Mouse (Mus musculus): ENCODE data around the gene Mybpc1. TPM values are rescaled to one million over a fixed set of nuclear protein-coding genes. Genes with fewer than 3 reads are reported as not detected.
"Not testable (repeated sequence)": the region's sequence is repeated elsewhere in the genome, so short reads cannot be mapped to it uniquely, and the experiment has no call there.

Mybpc1 gene
- polyA plus RNA-seq, 1 experiment from 2014 or later = 1.7 TPM

DNA sequence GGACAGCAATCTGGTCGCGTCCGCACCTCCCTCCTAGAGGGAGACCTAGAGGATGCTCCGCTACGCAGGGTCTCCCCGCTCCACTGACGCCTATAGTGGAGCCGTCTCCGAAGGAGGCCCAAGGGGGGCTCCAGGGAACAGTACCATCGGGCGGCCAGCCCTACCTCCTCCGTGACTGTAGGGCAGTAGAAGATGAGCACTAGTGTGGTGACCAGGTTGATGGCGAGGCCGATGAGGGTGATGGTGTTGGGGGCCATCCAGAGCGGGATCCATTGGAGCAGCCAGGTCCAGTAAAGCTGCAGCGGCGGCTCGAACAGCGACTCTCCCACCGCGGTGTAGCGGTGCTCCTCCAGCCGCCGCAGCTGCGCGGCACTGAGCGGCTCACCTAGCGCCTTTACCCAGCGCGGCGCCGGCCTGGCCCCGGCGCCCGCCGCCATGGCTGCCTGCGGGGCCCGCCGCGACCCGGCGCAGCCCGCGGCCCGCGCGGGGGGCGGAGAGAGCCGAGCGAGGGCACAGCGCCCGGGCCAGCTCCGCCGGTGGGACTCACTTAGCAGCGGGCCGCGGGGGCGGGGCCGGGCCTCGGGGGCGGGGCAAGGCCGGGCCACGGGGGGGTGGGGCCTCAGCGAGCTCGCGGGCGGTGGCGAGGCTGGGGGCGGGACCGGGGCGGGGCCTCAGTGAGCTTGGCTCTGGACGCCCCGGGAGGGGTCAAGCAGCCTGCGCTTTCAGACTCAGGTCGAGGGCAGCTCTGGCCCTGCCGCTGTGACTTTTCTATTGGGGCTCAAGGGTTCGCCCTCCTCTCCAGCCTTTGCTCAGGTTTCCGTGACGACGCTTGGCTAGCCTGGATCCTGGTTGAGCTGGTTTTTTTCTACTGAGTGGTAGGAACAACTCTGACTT, 101.3 kb downstream of the Mybpc1 start, which contains the start of gene Chpt1:
Gene Chpt1 (minus strand): TSS at position 653 of the 894 bp plus-strand sequence.
- no peaks in the 10 kb centered on the region for H3K27me3 ChIP-seq
- no peaks in the 10 kb centered on the region for H3K36me3 ChIP-seq
- H3K27ac ChIP-seq = peak within 1 kb of the TSS; percentile 83
- H3K4me2 ChIP-seq (replicated peaks) = peak within 1 kb of the TSS; percentile 81
- peak; percentile 96 for ATAC-seq
- WGBS = under 1% methylated on average over 78 of the region's 80 CpGs
- peak within 1 kb of the TSS; percentile 85 for H3K9ac ChIP-seq (replicated peaks)
- H3K9me3 ChIP-seq = no peaks in the 10 kb centered on the region
- peak within 1 kb of the TSS; percentile 78 for H3K4me3 ChIP-seq (replicated peaks)
- peaks cover 19% of the 10 kb centered on the region for H3K4me1 ChIP-seq (replicated peaks)

DNA sequence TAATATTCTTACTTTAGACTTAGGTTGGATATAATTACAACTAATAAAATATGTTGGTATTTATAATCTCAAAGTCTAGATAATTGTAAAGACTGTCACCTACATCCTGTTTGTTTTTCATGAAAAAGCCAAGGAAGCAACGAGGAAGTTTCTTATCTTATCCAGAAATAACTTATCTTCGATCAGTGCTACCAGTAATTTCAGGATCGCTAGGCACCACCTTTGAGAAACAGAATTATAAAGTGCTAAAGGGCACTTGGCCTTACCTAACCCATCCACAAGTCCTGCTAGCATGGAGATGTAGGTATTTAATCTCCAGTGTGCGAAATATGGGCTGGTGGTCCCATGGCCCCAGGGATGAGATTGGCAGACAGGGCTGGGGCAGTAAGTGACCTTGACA, 102.0 kb downstream of the Mybpc1 start:
- Histone ChIP-seq H3K4me1 (replicated peaks) (peaks cover 19% of the 10 kb centered on the region), H3K9ac (replicated peaks) (peak overlapping the region; percentile 85), H3K4me2 (replicated peaks) (peak overlapping the region; percentile 81), H3K36me3 (no peaks in the 10 kb centered on the region), H3K27ac (peak overlapping the region; percentile 83; the same call in 1 of the 2 replicates), H3K4me3 (replicated peaks) (peak overlapping the region; percentile 78), H3K27me3 (no peaks in the 10 kb centered on the region), H3K9me3 (no peaks in the 10 kb centered on the region)
- no peak for ATAC-seq
- WGBS = 59% methylated on average over 4 of the region's 4 CpGs

DNA sequence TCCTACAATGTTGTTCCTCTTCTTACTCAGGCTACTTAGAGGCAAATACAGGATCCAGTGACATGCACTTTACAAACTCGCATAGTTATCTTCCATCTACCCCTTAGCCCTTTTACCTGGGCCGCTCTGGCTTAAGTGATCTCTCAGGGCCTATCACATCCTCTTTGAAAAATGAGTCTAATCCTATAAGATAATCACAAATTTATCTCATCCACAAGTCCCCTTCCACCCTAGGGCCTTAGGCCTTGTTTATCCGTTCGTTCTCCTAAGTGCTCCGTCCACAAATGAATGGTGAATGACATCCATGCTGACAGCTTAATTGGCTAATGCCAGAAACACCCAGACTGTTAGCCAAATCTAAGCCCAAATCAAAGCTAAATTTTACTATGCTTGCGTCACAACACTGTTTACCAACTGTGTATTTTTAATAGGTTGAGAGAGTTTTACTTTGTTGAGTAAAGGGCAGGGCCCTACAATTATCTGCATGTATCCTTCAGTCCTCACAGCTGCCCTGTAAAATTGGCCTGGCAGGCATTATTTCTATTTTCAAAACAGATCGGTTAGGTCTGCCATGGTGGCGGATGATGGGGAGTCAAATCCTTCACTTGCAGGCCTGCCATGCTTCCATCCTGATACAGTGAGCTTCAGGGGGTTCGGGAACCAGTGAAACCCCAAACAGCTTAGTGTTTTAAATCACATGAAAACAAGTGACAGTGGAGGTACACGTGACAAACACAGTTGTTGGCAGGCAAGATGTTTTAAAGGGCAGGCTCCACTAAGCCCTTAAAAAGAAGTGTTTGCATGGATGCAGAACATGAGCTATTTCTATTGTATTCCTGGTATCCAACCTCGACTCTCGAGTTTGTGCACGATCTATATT, 102.8 kb downstream of the Mybpc1 start:
- H3K27ac ChIP-seq = no peak overlapping the region
- H3K36me3 ChIP-seq = no peaks in the 10 kb centered on the region
- H3K4me1 ChIP-seq (replicated peaks) = peaks cover 19% of the 10 kb centered on the region
- no peaks in the 10 kb centered on the region for H3K9me3 ChIP-seq
- no peak for ATAC-seq
- H3K27me3 ChIP-seq = no peaks in the 10 kb centered on the region
- 56% methylated on average over 13 of the region's 13 CpGs for WGBS
- peak overlapping the region; percentile 16; the same call in 1 of the 2 replicates for H3K9ac ChIP-seq (replicated peaks)
- peak overlapping the region; percentile 28 for H3K4me2 ChIP-seq (replicated peaks)
- H3K4me3 ChIP-seq (replicated peaks) = 0 out of 2 replicates have a peak overlapping the region, but pooled peaks have one; percentile 1

DNA sequence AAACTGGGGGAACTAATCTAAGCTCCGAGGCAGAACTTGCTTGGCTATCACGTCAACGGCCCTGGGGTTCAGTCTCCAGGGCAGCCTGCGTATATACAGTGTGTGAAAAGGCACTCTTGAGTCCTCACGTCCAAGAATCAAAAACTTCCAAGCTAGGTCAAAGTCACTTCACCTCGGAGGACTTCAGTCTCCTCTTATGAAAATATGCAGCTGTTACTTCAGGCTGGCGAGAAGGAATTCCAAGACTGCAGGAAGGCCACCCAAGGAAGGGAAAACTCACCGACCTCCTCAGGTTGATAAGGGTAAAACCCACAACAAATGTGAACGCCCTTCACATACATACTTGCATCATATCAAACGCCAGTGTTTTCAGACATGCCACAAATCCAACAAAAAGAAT, 103.6 kb downstream of the Mybpc1 start:
- ATAC-seq = no peak
- Histone ChIP-seq H3K36me3 (no peaks in the 10 kb centered on the region), H3K4me1 (replicated peaks) (peaks cover 19% of the 10 kb centered on the region), H3K27me3 (no peaks in the 10 kb centered on the region), H3K9me3 (no peaks in the 10 kb centered on the region), H3K4me3 (replicated peaks) (no peak overlapping the region), H3K9ac (replicated peaks) (no peak overlapping the region), H3K27ac (no peak overlapping the region), H3K4me2 (replicated peaks) (no peak overlapping the region)
- WGBS = 84% methylated on average over 10 of the region's 10 CpGs

DNA sequence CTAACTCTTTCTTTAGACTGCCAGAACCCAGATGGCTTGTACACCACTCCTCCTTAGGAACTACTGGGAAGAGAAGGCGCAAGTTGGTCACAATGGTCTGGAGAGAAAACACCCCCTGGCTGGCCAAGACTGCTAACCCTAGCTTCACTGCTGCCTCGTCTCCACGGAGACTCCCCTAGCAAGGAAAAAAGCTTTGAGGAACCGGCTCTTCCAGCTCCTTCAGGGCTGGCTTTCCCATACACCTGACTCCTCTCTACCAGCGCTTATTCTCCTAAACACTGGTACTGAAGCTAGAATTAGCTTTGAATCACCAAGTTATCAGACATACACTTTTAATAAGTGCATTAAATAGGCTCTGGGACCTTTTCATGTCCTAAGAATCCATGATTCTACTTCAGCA, 105.0 kb downstream of the Mybpc1 start:
- Histone ChIP-seq H3K9ac (replicated peaks) (no peak overlapping the region), H3K36me3 (no peaks in the 10 kb centered on the region), H3K4me2 (replicated peaks) (no peak overlapping the region), H3K27me3 (no peaks in the 10 kb centered on the region), H3K9me3 (no peaks in the 10 kb centered on the region), H3K4me1 (replicated peaks) (peaks cover 19% of the 10 kb centered on the region), H3K4me3 (replicated peaks) (no peak overlapping the region), H3K27ac (no peak overlapping the region)
- ATAC-seq = no peak
- 74% methylated on average over 5 of the region's 5 CpGs for whole genome bisulfite sequencing

DNA sequence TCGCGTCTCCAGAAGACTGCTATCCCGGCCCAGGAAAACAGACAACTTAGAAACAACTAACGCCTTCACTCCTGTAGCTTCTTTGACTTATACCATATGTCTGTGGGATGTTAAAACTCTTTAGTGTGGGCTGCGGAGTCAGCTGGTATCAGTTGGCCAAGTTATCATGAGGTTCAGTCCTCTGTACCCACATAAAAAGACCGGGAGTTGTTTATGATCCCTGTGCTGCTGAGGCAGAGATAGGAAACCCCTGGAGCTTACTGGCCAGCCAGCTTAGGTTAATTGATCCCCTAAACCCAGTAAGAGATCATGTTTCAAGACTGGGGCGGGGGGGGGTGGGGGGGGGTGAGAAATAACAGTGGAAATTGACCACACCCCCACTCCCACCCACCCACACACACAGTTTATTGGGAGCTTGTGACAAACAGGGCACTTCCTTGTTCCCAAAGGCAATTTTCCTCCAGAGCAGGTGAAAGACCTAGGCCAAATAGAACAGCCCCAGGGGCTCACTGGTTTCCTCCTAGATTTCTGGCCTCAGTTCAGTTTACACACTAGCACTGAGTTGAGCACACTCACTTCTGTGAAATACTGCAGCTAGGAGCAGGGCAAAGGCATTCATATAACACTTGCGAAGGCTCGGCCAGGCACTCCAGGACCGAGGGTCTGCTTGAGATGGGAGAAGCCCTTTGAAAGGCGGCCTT, 107.9 kb downstream of the Mybpc1 start:
- no peaks in the 10 kb centered on the region for H3K27me3 ChIP-seq
- no peak for ATAC-seq
- no peak overlapping the region for H3K4me3 ChIP-seq (replicated peaks)
- H3K4me1 ChIP-seq (replicated peaks) = peaks cover 5% of the 10 kb centered on the region
- 82% methylated on average over 11 of the region's 11 CpGs for WGBS
- H3K9ac ChIP-seq (replicated peaks) = no peak overlapping the region
- H3K4me2 ChIP-seq (replicated peaks) = no peak overlapping the region
- no peaks in the 10 kb centered on the region for H3K9me3 ChIP-seq
- H3K27ac ChIP-seq = no peak overlapping the region
- no peaks in the 10 kb centered on the region for H3K36me3 ChIP-seq

DNA sequence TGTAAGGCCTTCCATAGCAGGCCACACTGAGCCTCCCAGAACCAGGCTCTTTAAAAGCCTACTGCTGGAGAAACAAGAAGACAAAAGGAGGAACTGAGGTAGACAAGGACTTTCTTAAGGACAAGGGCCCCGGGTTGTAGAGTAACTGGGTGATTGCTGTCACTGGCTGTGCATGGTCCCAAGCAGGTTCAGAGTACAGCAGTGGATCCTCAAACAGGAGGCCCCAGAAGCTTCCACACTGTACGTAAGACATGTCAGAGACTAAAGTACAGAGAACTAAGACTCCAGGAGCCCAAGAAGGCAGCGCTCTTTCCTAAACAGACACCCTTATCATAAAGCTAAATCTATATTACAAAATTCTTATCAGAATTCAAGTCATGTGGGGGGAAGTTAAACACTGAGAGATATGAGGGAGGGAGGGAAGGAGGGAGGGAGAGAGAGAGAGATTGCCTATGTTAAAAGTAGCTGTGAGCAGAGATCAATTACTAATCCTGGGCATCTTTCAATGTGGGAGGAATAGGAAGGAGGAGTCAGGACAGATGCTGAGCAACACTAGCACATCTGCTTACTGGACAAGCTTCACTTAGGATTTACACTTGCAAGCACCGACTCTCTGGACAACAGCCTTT, 109.9 kb downstream of the Mybpc1 start:
- Histone ChIP-seq H3K4me1 (replicated peaks) (no peaks in the 10 kb centered on the region; the same call in 1 of the 2 replicates), H3K27me3 (no peaks in the 10 kb centered on the region), H3K27ac (no peak overlapping the region), H3K9me3 (no peaks in the 10 kb centered on the region), H3K4me3 (replicated peaks) (no peak overlapping the region), H3K9ac (replicated peaks) (no peak overlapping the region), H3K36me3 (no peaks in the 10 kb centered on the region), H3K4me2 (replicated peaks) (no peak overlapping the region)
- 80% methylated on average over 4 of the region's 4 CpGs for whole genome bisulfite sequencing
- ATAC-seq = no peak

DNA sequence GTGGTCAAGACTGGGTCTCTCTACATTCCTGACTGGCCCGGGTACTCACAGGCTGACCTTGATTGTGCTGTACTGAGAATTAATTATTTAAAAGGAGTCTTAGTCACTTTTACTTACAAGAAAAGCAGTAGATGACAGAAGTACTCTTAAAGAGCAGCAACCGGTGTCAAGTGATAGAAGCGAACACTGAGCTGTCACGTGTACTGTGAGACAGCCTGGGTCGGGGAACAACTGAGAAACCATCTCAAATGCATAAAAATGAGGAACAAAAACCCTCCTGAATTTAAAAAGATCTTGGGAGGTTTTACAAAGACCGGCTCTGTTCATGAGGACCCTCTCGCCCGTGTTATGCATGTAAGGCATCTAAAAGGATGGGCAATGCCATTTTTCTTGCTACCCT, 112.3 kb downstream of the Mybpc1 start:
- no peak for ATAC-seq
- H3K36me3 ChIP-seq = no peaks in the 10 kb centered on the region
- no peaks in the 10 kb centered on the region for H3K9me3 ChIP-seq
- H3K4me1 ChIP-seq (replicated peaks) = no peaks in the 10 kb centered on the region; the same call in 1 of the 2 replicates
- no peak overlapping the region for H3K27ac ChIP-seq
- H3K4me2 ChIP-seq (replicated peaks) = no peak overlapping the region
- H3K9ac ChIP-seq (replicated peaks) = no peak overlapping the region
- no peaks in the 10 kb centered on the region for H3K27me3 ChIP-seq
- 63% methylated on average over 8 of the region's 8 CpGs for WGBS
- no peak overlapping the region for H3K4me3 ChIP-seq (replicated peaks)

DNA sequence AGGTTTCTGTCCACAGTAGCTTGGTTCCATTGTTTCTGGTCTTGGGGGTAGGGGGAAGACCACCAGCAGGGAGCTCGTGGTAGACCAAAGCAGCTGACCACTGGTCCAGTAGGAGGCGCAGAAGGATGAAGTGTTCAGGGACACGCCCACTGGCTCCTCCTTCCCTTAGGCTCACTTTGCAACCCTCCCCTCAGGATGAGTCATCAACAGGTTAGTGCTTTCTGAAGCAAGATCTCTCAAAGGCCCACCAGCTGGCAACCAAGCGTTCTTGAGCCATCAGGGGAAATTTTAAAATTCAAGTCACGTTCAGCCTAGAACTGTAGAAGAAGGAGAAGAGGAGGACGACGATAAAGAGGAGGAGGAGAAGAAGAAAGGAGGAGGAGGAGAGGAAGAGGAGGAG, 113.3 kb downstream of the Mybpc1 start:
- H3K27ac ChIP-seq = no peak overlapping the region
- ATAC-seq = no peak
- WGBS = 60% methylated on average over 7 of the region's 7 CpGs

DNA sequence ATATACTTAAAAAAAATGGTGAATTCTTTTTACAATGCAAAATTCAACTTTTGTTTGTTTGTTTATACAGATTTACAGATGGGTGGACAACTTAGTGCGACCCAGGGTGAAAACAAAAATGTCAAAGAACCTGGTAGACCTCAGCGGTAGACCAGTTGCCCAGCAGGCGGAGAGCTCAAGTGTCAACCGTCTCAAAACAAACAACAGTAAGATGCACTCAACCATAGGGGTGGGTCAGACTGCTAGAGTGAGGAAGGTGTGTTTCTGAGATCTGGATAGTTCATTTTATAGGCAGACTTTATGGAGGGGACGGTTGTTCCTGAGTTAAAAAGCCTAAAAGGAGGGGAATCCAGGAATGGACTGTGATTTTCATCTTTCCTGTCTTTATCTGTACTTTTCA, 116.3 kb downstream of the Mybpc1 start:
- WGBS = 89% methylated on average over 5 of the region's 5 CpGs

More for the DNA sequence above, 113.3 kb downstream of the Mybpc1 start:
- no peaks in the 10 kb centered on the region for H3K9me3 ChIP-seq
- H3K27me3 ChIP-seq = no peaks in the 10 kb centered on the region
- no peaks in the 10 kb centered on the region; the same call in 1 of the 2 replicates for H3K4me1 ChIP-seq (replicated peaks)
- no peak overlapping the region for H3K9ac ChIP-seq (replicated peaks)
- H3K36me3 ChIP-seq = no peaks in the 10 kb centered on the region
- no peak overlapping the region for H3K4me3 ChIP-seq (replicated peaks)
- H3K4me2 ChIP-seq (replicated peaks) = no peak overlapping the region

DNA sequence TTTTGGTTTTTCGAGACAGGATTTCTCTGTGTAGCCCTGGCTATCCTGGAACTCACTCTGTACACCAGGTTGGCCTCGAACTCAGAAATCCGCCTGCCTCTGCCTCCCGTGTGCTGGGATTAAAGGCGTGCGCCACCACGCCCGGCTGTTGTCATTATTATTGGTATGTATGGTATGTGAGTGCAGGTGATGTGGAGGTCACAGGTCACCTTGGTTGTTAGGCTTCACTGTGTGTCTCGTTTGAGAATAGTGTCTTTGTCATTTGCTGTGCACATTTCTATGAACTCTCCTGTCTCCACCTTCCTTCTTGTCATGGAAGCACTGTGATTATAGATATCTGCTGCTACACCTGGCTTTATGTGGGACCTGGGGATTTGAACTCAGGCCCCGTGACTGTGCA, 122.1 kb downstream of the Mybpc1 start:
- H3K9me3 ChIP-seq; ATAC-seq; H3K9ac ChIP-seq (replicated peaks); H3K27ac ChIP-seq; H3K27me3 ChIP-seq; H3K4me3 ChIP-seq (replicated peaks); H3K4me2 ChIP-seq (replicated peaks); H3K4me1 ChIP-seq (replicated peaks); H3K36me3 ChIP-seq: not testable (repeated sequence)
- WGBS = 91% methylated on average over 10 of the region's 10 CpGs

More for the DNA sequence above, 116.3 kb downstream of the Mybpc1 start:
- Histone ChIP-seq H3K4me3 (replicated peaks) (no peak overlapping the region), H3K36me3 (peaks cover 6% of the 10 kb centered on the region; the same call in 1 of the 2 replicates), H3K27ac (no peak overlapping the region), H3K9me3 (no peaks in the 10 kb centered on the region), H3K9ac (replicated peaks) (no peak overlapping the region), H3K27me3 (no peaks in the 10 kb centered on the region), H3K4me2 (replicated peaks) (no peak overlapping the region), H3K4me1 (replicated peaks) (no peaks in the 10 kb centered on the region; the same call in 1 of the 2 replicates)
- ATAC-seq = no peak
